Mouse (Mus musculus) left cerebral cortex, adult 9 months (tissue): Measurements from ENCODE around the gene Tbc1d30.

ENCODE experiments used
- DNase-seq, 2 experiments: peaks; one replicate each; pipeline ENCODE4 v3.0.0; 2022; ENCODE audit warnings: low spot score in 2 of 2

Tbc1d30 gene

DNA sequence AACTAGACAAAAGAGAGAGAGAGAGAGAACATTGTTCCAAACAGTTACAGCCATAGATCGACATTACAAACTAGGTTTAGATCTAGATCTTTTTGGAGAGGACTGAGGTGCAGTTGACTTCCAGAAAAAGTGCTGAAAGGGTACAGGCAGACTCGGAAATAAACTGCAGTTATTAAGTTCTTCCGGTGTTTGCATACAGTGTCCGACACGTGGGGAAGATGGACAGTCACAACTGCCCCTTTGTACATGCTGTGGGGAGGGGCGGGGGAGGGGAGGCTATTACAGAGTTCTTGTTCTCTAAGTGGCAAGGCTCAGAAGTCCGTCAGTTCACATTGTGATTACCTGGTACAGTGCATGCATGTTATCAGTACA is 86.9 kb downstream of the Tbc1d30 start:
- DNase-seq: no peak

DNA sequence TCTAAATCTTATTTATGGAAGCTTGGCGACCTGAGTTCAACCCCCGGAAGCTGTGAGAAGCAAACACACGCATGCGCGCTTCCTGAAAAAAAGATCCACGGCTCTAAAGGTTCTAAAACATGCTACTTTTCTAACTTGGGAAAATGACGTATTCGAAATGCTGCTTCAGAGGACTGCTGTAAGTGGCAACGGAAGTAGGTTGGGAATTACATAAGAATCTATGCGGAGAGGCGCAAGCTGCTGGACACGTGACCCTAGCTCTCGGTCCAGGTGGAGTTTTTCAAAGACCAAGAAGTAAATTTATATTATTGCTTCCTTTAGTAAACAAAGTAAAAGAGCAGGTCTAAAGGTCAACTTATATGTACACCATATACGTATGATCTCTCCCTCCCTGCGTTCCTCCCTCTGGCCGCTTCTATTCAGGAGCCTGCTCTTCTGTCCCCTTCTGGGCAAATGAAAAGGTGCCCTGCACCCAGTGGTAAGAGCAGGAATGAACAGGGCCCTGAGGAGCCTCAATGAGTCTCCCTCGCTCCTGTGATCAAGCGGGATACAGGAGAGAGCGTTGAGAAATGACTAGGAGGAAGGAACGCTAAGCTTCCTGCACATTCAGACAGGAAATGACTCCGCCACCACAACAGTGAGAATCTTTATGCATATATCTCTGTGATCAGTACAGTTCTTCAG is 87.4 kb downstream of the Tbc1d30 start:
- no peak for DNase-seq

DNA sequence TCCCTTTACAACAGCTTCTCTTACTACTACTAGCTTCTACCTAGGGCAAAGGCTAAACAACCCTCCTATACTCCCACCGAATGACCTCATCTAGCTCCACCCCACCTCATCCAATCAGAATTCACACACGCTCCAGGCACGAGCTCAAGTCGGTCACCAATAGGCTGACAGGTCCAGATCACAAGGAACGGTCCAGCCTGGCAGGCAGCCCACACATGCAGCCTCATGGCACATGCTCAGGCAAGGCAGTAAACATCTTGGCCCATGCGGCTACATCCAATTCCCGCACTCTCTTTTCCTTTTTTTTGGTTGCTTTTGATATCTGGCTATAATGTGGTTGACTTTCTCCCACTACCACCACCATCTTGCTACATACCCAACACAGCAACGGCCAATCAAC is 88.9 kb downstream of the Tbc1d30 start:
- no peak for DNase-seq

DNA sequence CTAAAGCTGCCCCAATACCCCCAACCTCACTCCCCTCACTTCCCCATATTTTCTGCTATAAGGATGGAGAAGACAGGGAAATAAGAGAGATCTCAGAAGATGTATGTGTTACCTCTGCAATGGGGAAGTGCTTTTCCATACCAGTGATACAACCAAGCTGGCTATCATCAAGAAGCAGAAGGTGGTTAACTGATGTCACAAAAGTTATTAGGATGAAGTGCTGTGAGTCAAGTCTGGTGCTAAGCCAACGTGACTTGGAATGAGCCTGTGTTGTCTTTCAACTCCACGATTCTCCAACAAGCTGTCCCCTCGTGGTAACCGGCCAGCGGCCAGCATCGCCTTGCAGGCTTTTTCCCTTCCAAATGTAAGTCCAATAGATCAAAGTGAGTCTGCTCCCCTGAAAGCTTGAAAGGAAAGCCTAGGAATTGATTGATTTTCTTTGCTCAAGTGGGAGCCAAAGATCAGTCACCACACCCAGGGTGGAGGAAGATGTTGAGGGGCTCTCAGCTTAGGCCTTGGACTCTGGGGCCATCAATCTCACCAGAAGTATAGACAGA is 90.0 kb downstream of the Tbc1d30 start:
- DNase-seq: no peak

DNA sequence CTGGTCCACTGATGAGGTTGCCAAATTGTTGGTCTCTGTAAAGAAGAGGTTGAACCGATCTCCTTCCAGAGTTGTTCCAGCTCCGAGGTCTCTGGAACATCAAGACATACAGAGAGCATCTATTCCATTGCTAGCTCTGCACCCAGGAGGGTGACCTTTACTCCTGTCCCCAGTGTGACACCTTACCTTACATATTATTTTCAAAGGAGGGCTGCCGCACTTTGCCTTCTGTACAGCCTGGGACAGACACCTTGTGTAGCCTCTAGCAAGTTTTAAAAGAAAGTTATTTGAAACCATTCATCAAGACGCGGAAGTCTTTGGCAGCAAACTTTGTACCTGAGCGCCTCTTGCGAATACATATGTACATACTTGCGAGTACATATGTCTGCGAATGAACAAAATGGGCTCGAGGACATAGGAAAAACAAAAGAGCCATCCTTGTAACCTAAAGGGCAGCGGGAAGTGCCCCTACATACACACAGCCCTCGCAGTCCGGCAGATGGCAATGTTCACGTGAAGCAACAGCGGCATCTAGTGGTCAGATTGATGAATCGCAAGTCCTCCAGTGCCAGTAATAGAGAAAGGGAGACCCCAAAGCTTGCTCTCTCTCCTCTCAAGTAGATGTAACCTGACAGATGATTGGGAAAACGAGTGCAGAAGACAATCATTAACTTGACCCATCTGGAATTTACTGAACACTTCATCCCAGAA is 94.8 kb downstream of the Tbc1d30 start:
- DNase-seq: peak in 1 of 2 experiments; percentile 61

DNA sequence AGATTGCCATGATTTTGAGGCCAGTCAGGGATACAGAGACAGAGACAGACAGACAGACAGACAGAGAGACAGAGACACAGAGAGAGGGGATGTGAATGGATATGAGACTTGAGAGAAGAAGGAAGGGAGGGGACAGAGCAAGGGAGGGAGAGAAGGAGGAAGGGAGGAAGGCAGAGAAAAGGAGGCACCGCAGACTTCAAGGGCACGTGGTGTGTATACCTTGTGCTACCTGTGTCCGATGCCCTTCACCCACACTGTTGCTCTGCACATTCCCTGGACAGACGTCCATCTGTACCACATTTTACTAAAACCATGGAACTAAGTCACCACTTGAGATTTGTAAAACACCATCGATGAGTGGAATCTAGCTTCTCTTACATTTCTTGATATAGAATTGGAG is 95.6 kb downstream of the Tbc1d30 start:
- no peak for DNase-seq

DNA sequence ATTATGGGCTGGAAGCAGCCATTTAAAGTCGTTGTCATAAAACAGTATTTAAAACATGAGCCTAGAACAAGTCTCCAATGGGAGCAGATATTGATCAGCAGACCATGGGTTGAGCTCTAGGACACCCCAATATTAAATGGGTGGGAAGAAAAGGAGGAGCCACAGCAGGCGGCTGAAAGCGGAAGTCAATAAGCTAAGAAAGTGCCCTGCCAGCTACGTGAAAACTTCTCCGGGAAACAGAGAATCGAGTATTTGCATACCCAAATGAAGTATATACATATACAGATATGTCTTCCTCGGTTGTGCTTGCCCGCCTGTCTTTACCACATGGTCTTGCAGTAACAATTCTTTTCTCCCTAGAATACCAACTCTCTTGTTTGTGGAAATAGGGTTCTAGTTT is 96.7 kb downstream of the Tbc1d30 start:
- no peak for DNase-seq

DNA sequence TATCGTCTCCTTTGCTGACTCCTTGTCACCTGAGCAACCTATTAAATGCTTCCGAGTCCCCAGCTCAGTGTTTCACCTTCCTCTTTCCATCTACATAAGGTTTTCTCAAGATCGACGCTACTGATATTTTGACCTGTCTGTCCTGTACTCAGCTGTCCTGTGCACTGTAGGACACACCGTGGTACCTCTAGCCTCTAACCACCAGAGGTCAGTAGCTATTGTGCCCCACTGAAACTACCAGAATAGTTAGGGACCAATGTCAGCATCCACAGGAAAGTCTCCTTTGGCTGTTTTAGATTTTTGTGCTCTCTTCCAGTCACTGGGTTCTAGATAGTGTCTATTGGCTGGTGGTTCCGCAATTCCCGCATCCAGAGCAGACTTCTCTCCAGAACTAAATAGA is 98.3 kb downstream of the Tbc1d30 start:
- no peak for DNase-seq

DNA sequence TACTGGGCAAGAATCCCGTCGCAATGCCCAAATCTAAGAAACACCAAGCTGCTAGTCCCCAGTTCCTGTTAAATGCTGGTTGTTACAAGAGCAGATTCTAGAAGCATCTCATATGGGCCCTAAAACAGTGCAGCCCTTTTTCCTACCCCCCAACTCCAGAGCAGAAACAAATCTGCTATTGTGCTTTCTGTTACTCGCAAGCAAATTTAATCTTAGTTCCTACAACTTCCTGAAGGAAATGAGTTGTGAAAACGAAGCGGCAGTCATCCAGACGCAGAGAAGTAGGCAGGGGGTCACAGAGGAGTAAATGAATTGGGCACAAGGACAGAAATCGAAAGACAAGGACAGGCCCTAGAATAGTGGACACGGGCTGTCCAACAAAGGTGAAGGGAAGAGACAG is 99.9 kb downstream of the Tbc1d30 start:
- DNase-seq: no peak

DNA sequence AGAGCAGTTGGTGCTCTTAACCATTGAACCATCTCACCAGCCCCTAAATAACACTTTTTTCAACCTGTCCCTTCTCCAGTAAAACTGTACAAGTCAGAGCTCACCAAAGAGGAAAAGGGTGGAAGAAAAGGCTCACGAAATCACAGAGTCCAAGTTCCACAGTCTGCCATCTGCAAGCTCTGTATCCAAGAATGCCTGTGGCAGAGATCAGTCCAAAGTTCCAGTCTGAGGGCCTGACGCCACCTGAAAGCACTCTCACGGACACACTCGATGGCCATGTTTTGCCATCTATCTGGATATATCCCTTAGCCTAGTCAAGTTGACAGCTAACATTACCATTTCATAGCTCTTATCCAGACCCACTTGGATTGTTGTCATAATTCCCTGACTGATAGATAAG is 101.3 kb downstream of the Tbc1d30 start:
- DNase-seq: no peak

DNA sequence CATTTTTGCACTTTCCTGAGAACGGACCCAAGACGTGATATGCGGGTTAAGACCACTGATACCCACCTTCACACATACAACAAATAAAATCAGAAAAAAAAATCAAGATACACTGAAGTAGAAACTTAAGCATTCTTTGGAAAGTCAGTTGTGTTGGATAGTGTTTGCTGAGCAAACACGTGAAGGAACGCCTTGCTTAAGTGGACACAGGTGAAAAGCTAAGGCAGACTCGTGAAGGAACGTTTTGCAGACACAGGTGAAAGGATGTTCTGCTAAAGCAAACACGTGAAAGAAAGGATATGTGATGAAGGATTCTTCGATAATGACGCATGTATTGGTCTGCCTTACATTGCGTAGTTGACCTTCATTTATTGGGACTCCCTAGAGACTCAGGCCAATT is 103.5 kb downstream of the Tbc1d30 start:
- no peak for DNase-seq

DNA sequence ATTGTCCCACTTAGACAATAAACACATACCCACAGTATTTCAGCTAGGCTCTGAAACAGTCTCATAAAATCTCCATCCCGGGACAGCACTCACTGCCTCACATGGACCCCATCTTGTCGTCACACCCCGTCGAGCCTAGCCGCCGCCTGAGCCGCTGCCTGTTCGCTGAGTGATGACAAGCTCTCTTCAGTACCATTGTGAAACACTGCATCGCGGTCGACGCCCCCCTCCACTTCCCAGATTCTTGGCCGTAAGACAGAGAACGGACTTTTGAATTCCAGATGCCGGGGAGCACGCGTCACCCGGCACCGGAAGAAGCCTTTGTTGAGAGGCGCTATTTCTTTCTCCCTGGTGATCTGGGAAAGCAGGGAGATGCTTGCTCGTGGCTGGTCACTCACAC is 104.1 kb downstream of the Tbc1d30 start:
- no peak for DNase-seq

DNA sequence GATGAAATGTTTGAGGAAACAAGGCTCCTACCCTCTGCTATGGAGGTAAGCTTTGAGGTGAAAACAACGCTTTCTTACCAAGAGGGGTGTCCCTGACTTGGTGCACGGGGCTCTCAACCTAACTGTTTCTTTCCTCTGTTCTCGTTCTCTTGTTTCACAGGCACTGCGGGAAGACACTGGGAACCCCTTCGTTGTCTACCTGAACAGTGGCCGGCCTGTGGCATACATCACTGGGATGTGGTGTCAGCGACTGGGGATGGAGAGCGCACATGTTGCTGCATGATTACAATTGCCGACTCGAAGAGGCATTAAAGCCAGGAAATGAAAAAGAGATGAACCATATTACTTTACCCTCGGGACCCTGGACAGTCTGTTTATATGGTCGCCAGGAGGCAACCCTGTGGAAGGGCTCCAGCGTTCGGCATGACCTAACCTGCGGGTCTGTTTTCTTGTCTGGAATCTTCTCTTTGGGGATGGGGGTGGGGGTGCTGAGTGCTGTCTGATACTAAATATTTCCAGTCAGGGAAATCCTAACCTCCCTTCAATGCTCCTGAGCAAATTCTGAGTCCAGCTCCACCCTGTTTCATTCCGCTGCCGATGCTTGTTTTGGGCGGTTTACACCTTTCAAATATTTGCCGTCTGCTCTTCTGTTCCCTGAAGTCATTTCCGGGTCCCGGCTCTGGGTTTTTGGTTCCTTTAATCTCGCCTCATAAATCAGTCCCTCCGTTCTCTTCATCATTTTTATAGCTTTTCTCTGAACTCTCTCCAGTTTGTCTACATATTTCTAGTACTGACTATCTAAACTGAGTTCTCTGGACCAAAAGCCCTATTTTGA is 107.5 kb downstream of the Tbc1d30 start:
- DNase-seq: no peak

DNA sequence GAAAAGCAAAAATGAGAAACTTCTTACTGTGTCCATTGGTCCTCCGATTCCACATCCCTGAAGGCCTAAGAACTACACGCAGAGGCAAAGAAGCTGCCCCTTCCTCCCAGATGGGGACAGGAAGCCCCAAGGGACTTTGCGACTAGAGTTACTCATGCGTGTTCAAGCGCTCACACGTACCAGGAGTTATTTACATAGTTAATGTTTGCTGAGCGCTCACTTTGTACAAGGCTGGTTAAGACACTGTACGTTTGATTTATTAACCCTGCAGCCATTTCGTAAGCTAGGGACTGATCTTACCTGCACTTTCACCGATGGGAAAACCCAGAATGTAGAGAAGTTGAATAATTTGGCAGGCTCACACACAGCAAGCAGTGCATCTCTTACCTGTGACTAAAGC is 108.5 kb downstream of the Tbc1d30 start:
- DNase-seq: no peak

DNA sequence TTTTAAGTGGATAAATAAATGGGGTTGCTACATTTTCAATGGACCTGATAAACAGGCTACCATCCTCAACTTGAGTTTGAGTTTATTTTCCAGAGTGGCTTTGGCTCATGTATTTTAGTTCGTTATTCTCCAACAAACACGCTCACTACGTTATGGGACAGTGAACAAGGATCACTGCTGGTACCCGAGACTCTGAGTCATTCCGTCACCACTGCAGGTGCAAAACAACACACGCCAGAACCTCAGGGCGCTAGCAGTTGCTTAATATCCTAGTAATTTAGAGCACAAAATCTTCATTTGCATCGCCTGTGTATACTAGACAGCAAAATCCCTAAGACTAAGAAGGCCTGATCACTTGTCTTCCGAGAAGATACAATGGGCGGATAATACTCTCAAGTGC is 112.0 kb downstream of the Tbc1d30 start:
- no peak for DNase-seq

DNA sequence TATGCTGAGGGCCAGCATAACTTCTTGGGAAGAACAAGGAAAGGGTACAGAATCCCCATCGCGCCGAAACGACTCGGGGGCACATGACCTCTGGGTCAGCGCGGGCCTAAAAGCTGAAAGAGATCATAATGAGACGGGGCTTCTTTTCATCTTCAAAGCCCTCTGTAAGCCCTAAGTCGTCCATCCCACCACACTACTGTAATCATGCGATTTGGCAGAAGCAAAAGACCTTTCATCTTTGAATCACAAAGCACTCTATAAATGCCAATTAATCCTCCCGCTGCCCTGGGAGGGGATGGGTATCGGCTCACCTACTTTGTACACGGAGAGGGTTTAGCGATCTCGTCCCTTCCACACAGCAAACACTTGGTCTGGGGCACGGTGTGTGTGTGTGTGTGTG is 112.5 kb downstream of the Tbc1d30 start:
- no peak for DNase-seq

DNA sequence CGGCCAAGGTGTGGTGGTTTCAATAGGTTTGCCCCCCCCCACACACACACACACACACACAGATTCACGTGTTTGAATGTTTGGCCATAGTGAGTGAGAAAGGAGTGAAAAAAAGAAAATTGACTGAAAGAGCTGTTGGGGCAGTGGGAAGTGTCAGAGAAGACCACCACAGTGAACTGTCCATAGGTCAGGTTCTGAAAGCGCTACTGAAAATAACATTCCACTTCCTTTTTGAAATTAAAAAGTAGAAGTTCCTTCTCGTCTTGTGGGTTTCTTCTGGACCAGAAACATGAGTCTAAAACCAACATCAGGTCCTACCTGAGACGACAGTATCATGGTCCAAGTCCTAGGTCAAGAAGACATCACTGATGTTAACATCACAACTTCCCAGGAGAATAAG is 113.7 kb downstream of the Tbc1d30 start:
- no peak for DNase-seq

DNA sequence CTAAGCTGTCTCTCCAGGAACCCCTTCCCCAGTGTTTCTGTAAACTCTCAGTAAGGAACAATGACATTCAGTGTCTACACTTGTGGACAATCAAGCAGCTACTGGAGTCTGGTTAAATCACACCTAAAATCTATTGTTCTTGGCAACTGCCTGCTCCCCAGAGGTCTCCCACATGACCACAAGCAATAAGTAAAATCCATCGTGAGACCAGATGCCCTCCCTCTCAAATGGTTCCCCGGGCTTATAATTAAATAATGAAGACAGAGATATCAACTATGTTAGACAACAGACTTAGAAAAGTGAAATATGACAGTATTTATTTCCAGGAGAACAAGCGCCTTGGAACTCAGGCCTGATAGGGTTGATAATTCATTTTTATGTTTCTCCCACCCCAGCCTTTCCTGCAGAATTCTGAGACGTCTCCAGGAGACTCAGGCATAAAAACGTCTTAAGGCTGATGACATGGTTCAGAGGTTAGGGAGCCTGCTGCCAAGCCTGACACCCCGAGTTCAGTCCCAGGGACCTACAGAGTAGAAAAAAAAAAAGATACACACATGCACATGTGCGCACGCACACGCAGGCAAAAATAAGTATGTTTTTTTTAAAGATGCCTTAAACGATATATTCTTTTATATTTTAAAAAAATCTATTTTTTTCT is 115.8 kb downstream of the Tbc1d30 start:
- DNase-seq: no peak

DNA sequence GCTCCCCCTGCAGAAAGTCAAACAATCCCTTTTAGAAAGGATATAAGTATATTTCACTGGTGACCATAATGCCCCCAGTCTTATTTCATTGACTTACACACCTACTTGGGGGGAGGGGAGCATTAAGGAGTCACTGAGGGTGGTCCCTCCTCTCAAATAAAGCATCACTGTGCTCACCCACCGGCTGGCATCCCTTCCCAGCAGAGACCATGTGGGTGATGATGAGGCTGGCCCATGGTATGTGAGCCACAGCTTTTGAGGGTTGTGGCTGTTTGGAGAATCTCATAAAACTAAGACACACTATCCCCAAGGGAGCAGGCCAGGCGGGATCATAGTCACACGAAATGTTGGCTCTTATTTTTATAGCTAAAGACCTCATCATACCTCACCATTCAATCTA is 116.6 kb downstream of the Tbc1d30 start:
- no peak for DNase-seq

DNA sequence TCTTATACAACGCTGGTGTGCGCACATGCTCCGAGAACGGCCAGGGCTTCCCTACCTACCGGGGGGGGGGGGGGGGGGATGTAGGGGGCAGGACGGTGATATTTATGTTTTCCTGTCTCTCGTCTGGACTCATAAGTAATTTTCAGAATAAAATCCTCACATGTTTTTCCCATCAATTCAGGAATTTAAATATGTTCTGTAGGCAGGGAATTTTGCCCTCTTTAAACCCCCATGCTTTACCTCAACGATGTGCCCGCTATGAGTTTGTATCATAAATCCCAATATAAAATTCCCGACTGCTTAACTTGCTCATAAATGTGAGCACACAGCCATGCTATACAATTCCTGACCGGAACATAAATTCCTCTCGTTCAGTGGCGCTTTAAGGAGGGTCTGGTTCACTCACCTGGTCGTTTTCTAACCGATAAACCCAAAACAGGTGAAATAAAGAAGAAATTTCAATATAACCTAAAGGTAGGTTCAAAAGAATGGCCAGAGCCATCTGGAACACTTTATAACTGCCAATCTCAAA is 122.6 kb downstream of the Tbc1d30 start:
- no peak for DNase-seq

DNA sequence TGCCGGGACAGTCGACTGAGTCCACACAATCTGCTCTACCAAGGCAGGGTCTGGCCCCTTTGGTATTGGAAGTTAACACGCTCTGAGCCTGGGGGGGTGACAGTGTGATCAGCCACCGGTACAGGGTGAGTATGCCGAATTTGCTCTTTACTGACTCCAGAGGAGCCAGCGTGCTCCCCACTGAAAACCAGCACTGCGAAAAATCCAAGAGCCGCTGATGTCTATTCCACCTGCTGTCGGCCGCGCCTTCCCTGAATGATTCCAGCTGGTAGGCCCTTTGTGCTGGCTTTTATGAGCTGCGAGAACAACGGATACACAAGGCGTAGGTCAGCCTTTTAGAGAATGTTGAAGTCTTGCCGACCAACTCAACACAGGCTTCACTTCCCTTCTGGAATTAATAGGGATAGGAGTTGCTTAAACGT is 123.1 kb downstream of the Tbc1d30 start:
- no peak for DNase-seq

DNA sequence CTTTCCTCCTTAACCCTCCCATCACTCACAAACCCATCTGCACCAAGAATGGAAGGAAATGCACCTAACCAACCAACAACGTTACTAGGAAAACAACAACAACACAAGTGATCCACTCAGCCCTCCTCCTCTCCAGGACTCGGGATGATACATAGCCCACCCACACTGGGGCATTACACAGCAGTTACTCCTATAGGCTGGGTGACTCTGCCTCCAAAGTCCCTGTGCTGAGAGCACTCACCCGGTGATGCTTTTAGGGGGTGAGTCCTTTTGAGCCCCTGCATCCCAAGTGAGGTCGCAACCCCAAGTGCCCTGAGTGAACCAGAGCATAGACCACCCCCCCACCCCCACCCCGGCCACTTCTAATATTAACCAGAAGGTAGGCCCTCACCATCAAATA is 123.7 kb downstream of the Tbc1d30 start:
- DNase-seq: no peak
